Mouse (Mus musculus) limb, embryonic 12.5 days (tissue): ENCODE data around the gene Ctnnbip1. TPM values are rescaled to one million over a fixed set of nuclear protein-coding genes. Genes with fewer than 3 reads are reported as not detected.
A peak's percentile ranks its signal among the peaks of the same experiment; 100 is the strongest.

Experiments used
- ATAC-seq: fragments of 200-750 bp; cut with Nextera tagmentation; 2 replicates; pipeline ENCODE4 v1.8.0; 2017; ENCODE audit warnings: low read depth, moderate TSS enrichment; ENCODE audit not compliant: insufficient number of reproducible peaks, insufficient read depth, low FRiP score, low TSS enrichment
- H3K27ac ChIP-seq: fragments of 300-500 bp; sonication (generic); 2 replicates; pipeline ENCODE4 v1.5.1; 2016; ENCODE audit warnings: mild to moderate bottlenecking, moderate library complexity
- H3K27me3 ChIP-seq: fragments of 300-500 bp; sonication (generic); 2 replicates; pipeline ENCODE4 v1.6.1; 2016; ENCODE audit warnings: mild to moderate bottlenecking, moderate library complexity
- H3K36me3 ChIP-seq: fragments of 300-500 bp; sonication (generic); 2 replicates; pipeline ENCODE4 v1.6.1; 2016; ENCODE audit warnings: mild to moderate bottlenecking, moderate library complexity
- H3K4me1 ChIP-seq: fragments of 300-500 bp; sonication (generic); replicated peaks from 2 replicates; pipeline ENCODE4 v1.6.1; 2016
- H3K4me2 ChIP-seq: fragments of 300-500 bp; sonication (generic); 2 replicates; pipeline ENCODE4 v1.6.1; 2016; ENCODE audit warnings: mild to moderate bottlenecking, moderate library complexity
- H3K4me3 ChIP-seq: fragments of 300-500 bp; sonication (generic); replicated peaks from 2 replicates; pipeline ENCODE4 v1.5.1; 2016; ENCODE audit warnings: mild to moderate bottlenecking
- H3K9ac ChIP-seq: fragments of 300-500 bp; sonication (generic); replicated peaks from 2 replicates; pipeline ENCODE4 v1.6.1; 2016; ENCODE audit warnings: mild to moderate bottlenecking, moderate library complexity
- H3K9me3 ChIP-seq: fragments of 300-500 bp; sonication (generic); 2 replicates; pipeline ENCODE4 v1.6.1; 2016; ENCODE audit warnings: mild to moderate bottlenecking, moderate library complexity
- WGBS: fragments of 180-500 bp; shearing (Covaris S2); methylation state at CpG from one replicate; pipeline ENCODE4 v1.1.7; 2016; 5-methylcytosine and 5-hydroxymethylcytosine counted together
- polyA plus RNA-seq: library from polyadenylated mRNA; unstranded; fragments of >200 nt; fragmentation: Nextera tagmentation; extraction: Ambion mirVana; gene quantifications from 2 replicates; pipeline ENCODE4 v1.2.1, GENCODE M21; 2016

Ctnnbip1 gene
- polyA plus RNA-seq, 1 experiment from 2014 or later: 92.3 TPM

DNA sequence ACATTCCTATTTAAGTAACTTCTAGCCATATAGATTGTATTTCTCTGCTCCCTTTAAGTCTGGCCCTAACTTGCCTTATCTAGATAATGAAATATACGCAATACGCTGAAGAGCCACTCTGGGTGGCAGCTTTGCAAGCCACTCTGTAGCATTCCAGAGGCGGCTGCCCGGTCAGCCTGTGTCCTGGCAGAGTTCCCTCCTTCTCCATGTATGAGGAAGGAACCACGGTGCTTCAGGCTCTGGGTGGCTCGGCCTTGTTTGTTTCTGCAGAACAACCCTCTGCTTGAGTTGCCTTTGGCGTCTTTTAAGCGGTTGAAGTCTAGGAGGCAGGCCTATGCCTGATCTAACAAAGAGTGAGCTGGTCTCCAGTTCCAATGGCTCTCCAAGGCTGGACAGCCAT lies 54.8 kb downstream of the Ctnnbip1 start:
- ATAC-seq: no peak
- Histone ChIP-seq H3K27ac (0 out of 2 replicates have a peak overlapping the region, but pooled peaks have one; percentile 17), H3K9me3 (no peaks in the 10 kb centered on the region), H3K4me2 (no peak overlapping the region), H3K36me3 (no peaks in the 10 kb centered on the region), H3K27me3 (peaks cover 13% of the 10 kb centered on the region; the same call in 1 of the 2 replicates), H3K4me3 (no peak overlapping the region), H3K4me1 (peaks cover 33% of the 10 kb centered on the region), H3K9ac (no peak overlapping the region)
- 67% methylated on average over 8 of the region's 8 CpGs for WGBS

DNA sequence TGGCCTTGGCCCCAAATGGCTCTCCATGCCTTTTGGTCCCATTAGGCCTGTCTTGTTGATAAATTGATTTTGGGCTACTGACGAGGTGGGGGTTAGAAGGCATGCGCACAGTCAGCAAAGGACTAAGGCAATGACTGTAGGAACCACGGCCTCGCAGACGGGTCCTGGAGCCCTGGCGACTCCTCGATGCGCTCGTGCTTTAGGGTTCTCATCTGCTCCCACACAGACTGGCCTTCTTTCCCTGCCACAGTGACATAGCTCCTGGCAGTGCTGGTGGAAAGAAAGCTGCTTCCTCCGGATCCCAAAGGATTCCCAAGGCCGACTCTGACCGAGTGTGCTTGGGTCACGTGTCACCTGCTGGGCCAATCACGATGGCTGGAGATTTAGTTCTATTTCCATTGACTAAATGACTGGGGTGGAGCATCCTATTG lies 56.4 kb downstream of the Ctnnbip1 start:
- no peaks in the 10 kb centered on the region for H3K36me3 ChIP-seq
- peaks cover 24% of the 10 kb centered on the region; the same call in 1 of the 2 replicates for H3K27me3 ChIP-seq
- no peak overlapping the region for H3K9ac ChIP-seq
- 70% methylated on average over 14 of the region's 14 CpGs for WGBS
- H3K4me1 ChIP-seq: peaks cover 35% of the 10 kb centered on the region
- H3K9me3 ChIP-seq: no peaks in the 10 kb centered on the region
- no peak overlapping the region for H3K4me3 ChIP-seq
- ATAC-seq: no peak
- H3K4me2 ChIP-seq: no peak overlapping the region
- no peak overlapping the region for H3K27ac ChIP-seq

DNA sequence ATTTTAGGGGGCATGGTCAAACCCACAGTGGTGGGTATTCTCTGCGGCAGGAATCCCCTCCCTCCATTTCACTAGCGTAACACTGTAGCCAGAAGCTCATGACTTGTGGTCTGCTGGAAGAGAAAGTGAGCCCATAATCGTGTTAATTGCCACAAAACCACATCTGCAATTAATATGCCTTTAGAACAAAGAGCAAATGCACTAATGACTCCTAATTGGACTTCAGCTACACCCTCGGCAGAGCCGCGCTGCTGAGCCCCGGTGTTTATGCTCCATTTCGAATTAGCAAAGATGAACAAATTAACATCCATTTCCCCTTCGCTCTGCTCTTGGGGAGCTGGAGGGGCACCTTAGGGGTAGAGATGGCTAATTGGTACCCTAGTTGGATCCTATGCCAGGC lies 58.0 kb downstream of the Ctnnbip1 start:
- Histone ChIP-seq H3K4me1 (peaks cover 35% of the 10 kb centered on the region), H3K9me3 (no peaks in the 10 kb centered on the region), H3K4me2 (no peak overlapping the region), H3K27ac (no peak overlapping the region), H3K27me3 (peaks cover 24% of the 10 kb centered on the region; the same call in 1 of the 2 replicates), H3K9ac (no peak overlapping the region), H3K4me3 (no peak overlapping the region), H3K36me3 (no peaks in the 10 kb centered on the region)
- WGBS: 38% methylated on average over 9 of the region's 9 CpGs
- ATAC-seq: no peak

DNA sequence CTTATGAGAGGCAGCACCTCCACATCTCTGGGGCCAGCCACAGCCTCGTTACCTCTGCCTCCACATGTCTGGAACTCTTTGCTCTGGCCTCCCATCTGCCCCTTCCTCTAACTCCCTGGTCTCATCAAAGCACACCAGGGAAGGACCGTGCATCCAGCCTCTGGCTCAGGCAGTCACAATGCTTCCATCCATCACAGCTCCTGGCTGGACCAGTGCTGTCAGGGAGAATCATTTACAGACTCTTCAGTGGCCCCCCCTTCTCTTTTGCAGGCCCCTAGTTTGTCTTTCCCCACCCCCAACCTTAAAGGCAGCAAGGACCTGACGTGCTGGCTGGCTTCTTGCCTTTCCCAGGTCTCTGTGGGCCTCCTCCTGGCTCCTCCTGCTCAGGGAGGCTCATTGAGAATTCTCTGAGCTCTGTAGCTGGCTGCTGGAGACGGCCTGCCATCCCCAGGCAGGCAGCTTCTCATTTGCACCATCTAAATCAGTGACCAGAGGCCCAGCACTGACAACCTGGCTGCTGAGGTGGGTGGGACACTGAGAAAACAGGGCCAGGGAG lies 59.0 kb downstream of the Ctnnbip1 start:
- no peaks in the 10 kb centered on the region for H3K36me3 ChIP-seq
- H3K4me2 ChIP-seq: no peak overlapping the region
- 0 out of 2 replicates have a peak overlapping the region, but pooled peaks have one; percentile 8 for H3K9ac ChIP-seq
- no peak overlapping the region for H3K4me3 ChIP-seq
- H3K9me3 ChIP-seq: no peaks in the 10 kb centered on the region
- H3K27ac ChIP-seq: no peak overlapping the region
- H3K27me3 ChIP-seq: peaks cover 33% of the 10 kb centered on the region; the same call in 1 of the 2 replicates
- WGBS: 13% methylated on average over 4 of the region's 4 CpGs
- no peak for ATAC-seq
- peaks cover 28% of the 10 kb centered on the region for H3K4me1 ChIP-seq

- H3K9me3 ChIP-seq: no peaks in the 10 kb centered on the region
- H3K4me3 ChIP-seq: no peak overlapping the region
- H3K27ac ChIP-seq: no peak overlapping the region
- peaks cover 34% of the 10 kb centered on the region for H3K27me3 ChIP-seq
- H3K4me2 ChIP-seq: no peak overlapping the region
- H3K4me1 ChIP-seq: peaks cover 22% of the 10 kb centered on the region
- no peak for ATAC-seq
- no peaks in the 10 kb centered on the region for H3K36me3 ChIP-seq
- no peak overlapping the region for H3K9ac ChIP-seq
- WGBS: 62% methylated on average over 13 of the region's 13 CpGs
Measured at GRCm38 (mm10) chr4:149578085-149578681, 60.1 kb downstream of the Ctnnbip1 start.

GRCm38 (mm10) chr4:149578831-149579230 lies 60.8 kb downstream of the Ctnnbip1 start:
- H3K4me1 ChIP-seq: peaks cover 22% of the 10 kb centered on the region

DNA sequence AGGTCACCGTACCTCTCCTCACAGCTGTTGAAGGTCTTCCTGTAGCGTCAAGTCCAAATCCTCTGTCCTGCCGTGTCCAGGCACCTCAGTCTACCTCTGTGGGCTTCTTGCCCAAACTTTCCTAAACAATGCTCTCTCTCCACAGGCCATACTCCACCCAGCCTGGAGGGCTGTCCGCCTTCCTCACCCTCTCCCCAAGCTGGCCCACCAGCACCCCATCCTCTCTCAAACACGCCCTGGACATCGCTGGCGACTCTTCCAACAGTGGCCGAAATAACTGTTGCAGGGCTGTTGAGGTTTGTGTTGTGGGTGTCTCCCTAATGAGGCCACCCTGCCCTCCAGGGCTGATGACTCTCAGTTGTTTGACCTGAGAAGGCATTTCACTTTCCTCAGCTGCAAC lies 67.2 kb downstream of the Ctnnbip1 start:
- Histone ChIP-seq H3K4me3 (no peak overlapping the region), H3K27ac (no peak overlapping the region), H3K9ac (no peak overlapping the region), H3K27me3 (peaks cover 65% of the 10 kb centered on the region), H3K9me3 (no peaks in the 10 kb centered on the region), H3K4me1 (peaks cover 14% of the 10 kb centered on the region), H3K36me3 (no peaks in the 10 kb centered on the region), H3K4me2 (no peak overlapping the region)
- no peak; the same call in 1 of the 2 replicates for ATAC-seq
- WGBS: 72% methylated on average over 8 of the region's 8 CpGs

More at GRCm38 (mm10) chr4:149578831-149579230, 60.8 kb downstream of the Ctnnbip1 start:
- Histone ChIP-seq H3K4me2 (no peak overlapping the region), H3K9me3 (no peaks in the 10 kb centered on the region), H3K27ac (no peak overlapping the region), H3K9ac (no peak overlapping the region), H3K27me3 (peaks cover 34% of the 10 kb centered on the region), H3K4me3 (no peak overlapping the region), H3K36me3 (no peaks in the 10 kb centered on the region)
- 43% methylated on average over 7 of the region's 7 CpGs for WGBS
- no peak for ATAC-seq

GRCm38 (mm10) chr4:149586044-149586782 lies 68.2 kb downstream of the Ctnnbip1 start, which contains the start of gene Clstn1:
Gene Clstn1 (plus strand): TSS chr4:149586468.
- H3K27me3 ChIP-seq: peaks cover 65% of the 10 kb centered on the region
- H3K36me3 ChIP-seq: no peaks in the 10 kb centered on the region
- peak within 1 kb of the TSS; percentile 89 for H3K4me3 ChIP-seq
- H3K4me1 ChIP-seq: peaks cover 14% of the 10 kb centered on the region
- under 1% methylated on average over 78 of the region's 103 CpGs for WGBS
- H3K9ac ChIP-seq: peak within 1 kb of the TSS; percentile 94
- no peak within 1 kb of the TSS for H3K27ac ChIP-seq
- H3K4me2 ChIP-seq: peak within 1 kb of the TSS; percentile 95
- peak; percentile 61 for ATAC-seq
- peaks cover 1% of the 10 kb centered on the region; the same call in 1 of the 2 replicates for H3K9me3 ChIP-seq

GRCm38 (mm10) chr4:149586783-149587595 lies 69.0 kb downstream of the Ctnnbip1 start:
- Histone ChIP-seq H3K36me3 (no peaks in the 10 kb centered on the region), H3K27ac (no peak overlapping the region), H3K9me3 (peaks cover 5% of the 10 kb centered on the region; the same call in 1 of the 2 replicates), H3K9ac (peak overlapping the region; percentile 94), H3K4me1 (peaks cover 14% of the 10 kb centered on the region), H3K4me2 (peak overlapping the region; percentile 95), H3K27me3 (peaks cover 57% of the 10 kb centered on the region), H3K4me3 (peak overlapping the region; percentile 89)
- WGBS: under 1% methylated on average over 72 of the region's 72 CpGs
- peak; percentile 49 for ATAC-seq

DNA sequence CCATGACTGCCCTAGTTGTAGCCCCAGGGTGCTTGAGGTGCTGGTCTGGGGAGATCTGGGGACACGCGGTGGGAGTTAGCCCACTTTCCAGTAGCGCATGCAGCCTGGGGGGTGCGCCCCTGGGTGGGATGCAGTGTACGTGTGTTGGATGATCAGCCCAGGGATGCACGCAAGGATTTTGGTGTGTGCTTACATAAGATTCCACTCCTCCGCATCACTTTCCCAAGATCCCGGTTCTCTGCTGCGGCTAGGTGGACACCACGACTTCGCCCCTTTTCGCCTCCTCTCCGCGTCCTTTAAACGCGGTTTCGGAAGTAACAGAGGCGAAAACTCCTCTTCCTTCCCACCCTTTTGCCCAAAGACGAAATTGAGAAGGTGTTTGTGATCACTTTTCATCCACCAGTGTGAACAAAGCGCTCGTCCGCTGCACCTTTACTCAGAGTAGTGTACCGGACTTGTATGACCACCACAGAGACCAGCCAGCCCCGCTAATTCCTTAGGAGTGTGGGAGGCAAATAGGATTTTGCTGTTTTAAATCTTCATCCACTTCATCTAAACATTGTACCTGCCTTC lies 69.6 kb downstream of the Ctnnbip1 start:
- peaks cover 14% of the 10 kb centered on the region for H3K4me1 ChIP-seq
- WGBS: 3% methylated on average over 24 of the region's 24 CpGs
- no peaks in the 10 kb centered on the region for H3K36me3 ChIP-seq
- H3K27me3 ChIP-seq: peaks cover 57% of the 10 kb centered on the region
- peak overlapping the region; percentile 94 for H3K9ac ChIP-seq
- peak overlapping the region; percentile 89 for H3K4me3 ChIP-seq
- peaks cover 5% of the 10 kb centered on the region; the same call in 1 of the 2 replicates for H3K9me3 ChIP-seq
- ATAC-seq: 0 out of 2 replicates have a peak, but pooled peaks have one; percentile 2
- peak overlapping the region; percentile 95 for H3K4me2 ChIP-seq
- H3K27ac ChIP-seq: no peak overlapping the region
